In genomic region chr17:71259727-71260126, GRCm38 (mm10) we compare ENCODE assay signal across 8 mouse cellular contexts. TPM values are rescaled to one million over a fixed set of nuclear protein-coding genes. Genes with fewer than 3 reads are reported as not detected.
DNase-seq lines count a peak whose midpoint lies in the region; ATAC-seq lines count a peak whose summit lies in the region.

No protein-coding gene starts in this region.

- H3K36me3 ChIP-seq in megakaryocyte, embryonic 14.5 days (replicated peaks; ENCODE audit: low read length): peaks cover 29% of the 10 kb centered on the region

- peaks cover 100% of the 10 kb centered on the region for H3K4me1 ChIP-seq in megakaryocyte, embryonic 14.5 days

- H3K4me3 ChIP-seq in megakaryocyte, embryonic 14.5 days (replicated peaks): peak overlapping the region; percentile 75

- DNase-seq in adrenal gland, postnatal 10 days: peak; percentile 55
- no peak for DNase-seq in adrenal gland, adult 18-20 months (ENCODE audit: low spot score in 2 of 2)
- DNase-seq in c-Kit-positive CD71-positive TER-119-negative erythroid progenitor cells, embryonic 14.5 days (ENCODE audit: low read depth): peak; percentile 66
- DNase-seq in kidney, postnatal 10 days: peak; percentile 56
- no peak for DNase-seq in thymus, postnatal 36 days
- DNase-seq in cerebellum, adult 8-10 months: no peak

- no peaks in the 10 kb centered on the region for H3K9me3 ChIP-seq in megakaryocyte, embryonic 14.5 days

- ATAC-seq in CD4-positive, CD25-positive, alpha-beta regulatory T cell, adult 4 months: no peak

- H3K27me3 ChIP-seq in megakaryocyte, embryonic 14.5 days (replicated peaks): no peaks in the 10 kb centered on the region

RNA-seq across cellular contexts. Expression of gene Emilin2, which starts 52.1 kb away (rescaled TPM):
- 10 to 100 TPM; 14.0 to 15.4 TPM for total RNA-seq in adrenal gland, postnatal 10 days (2021)
- total RNA-seq in adrenal gland, adult 18-20 months (2021): 10 to 100 TPM in 1 of 2 experiments, 1 to 10 TPM in 1; 4.8 to 11.4 TPM
- 133 and 271 TPM in 2 replicates for polyA plus RNA-seq in megakaryocyte, embryonic 14.5 days (2012; ENCODE audit: insufficient read depth, low replicate concordance)
- not detected for polyA plus RNA-seq in CD4-positive, CD25-positive, alpha-beta regulatory T cell, adult 4 months (2017; shearing (Covaris generic))

Comparison
In these comparisons a context has a peak if more than half of its experiments do, and no peak if none do; other contexts are left out.
1. DNase-seq: peak in adrenal gland, postnatal 10 days (single experiment), c-Kit-positive CD71-positive TER-119-negative erythroid progenitor cells, embryonic 14.5 days (single experiment) and kidney, postnatal 10 days (single experiment); none in adrenal gland, adult 18-20 months (0 of 2), thymus, postnatal 36 days (0 of 2) and cerebellum, adult 8-10 months (single experiment).